Mouse (Mus musculus): ENCODE data around the gene Adtrp.

DNA sequence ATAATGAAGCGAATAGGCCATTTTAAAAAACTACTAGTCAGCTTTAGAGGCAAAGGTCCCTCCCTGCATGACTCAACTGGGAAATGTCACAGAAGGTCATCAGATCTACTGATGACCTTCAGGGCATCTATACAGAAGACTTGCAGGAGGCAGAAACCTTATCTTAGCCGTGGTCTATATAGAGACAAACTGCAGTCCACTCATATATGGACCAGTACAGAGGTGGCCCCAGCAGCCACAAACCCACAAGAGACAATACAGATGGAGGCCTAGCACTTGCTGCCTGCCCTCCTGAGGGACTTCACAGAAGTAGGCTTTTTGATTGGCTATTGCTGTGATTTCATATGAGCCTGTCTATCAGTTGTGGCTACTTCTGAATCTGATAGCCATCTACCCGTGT lies 85.5 kb downstream of the Adtrp start:
- TF ChIP-seq CTCF (IDR thresholded peaks at IDR 0.05; ENCODE audit: borderline replicate concordance, extremely low read depth, insufficient read depth, insufficient read length), result no peak
- TF ChIP-seq POLR2A (IDR thresholded peaks at IDR 0.05; ENCODE audit: borderline replicate concordance, extremely low read depth, insufficient read depth, insufficient read length, poor library complexity, severe bottlenecking), result no peak
